Mouse (Mus musculus): ENCODE results near the gene Cyld. TPM values are rescaled to one million over a fixed set of nuclear protein-coding genes. Genes with fewer than 3 reads are reported as not detected.

Cyld gene
- polyA plus RNA-seq, 1 experiment from 2014 or later: 19.2 TPM

DNA sequence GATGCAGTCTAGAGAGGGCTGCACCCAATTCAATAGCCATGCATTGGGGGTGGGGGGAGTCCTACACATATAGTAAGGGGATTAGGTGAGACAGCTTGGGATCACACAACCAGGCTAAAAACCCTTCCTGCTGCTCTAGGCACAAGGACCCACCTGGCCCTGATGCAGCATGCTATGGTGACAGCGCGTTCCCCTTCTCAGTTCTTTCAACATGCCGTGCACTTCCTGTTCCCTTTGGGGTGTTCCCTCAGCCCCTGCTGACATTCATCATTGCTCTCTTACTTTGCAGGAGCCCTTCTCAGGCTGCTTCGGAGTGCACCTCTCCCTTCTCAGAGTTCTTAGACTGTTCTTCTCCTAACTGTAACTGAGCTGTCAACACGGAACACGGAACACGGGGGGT is 2.5 kb upstream of the Cyld start:
- no peaks in the 10 kb centered on the region for H3K9me3 ChIP-seq (ENCODE audit: control insufficient read depth, low read length)
- H3K4me1 ChIP-seq (replicated peaks; ENCODE audit: control insufficient read depth, insufficient read depth, low read length): peaks cover 12% of the 10 kb centered on the region; the same call in 1 of the 2 replicates
- H3K4me2 ChIP-seq (replicated peaks): no peak overlapping the region
- H3K4me3 ChIP-seq (replicated peaks; ENCODE audit: low read length): no peak overlapping the region
- WGBS: 76% methylated on average over 7 of the region's 7 CpGs
- H3K36me3 ChIP-seq (replicated peaks; ENCODE audit: control insufficient read depth, insufficient read depth): no peaks in the 10 kb centered on the region
- no peak for DNase-seq (ENCODE audit: low spot score)
- H3K27ac ChIP-seq: no peak overlapping the region
- H3K9ac ChIP-seq: no peak overlapping the region
- H3K27me3 ChIP-seq (ENCODE audit: control insufficient read depth, insufficient read depth, low read length): no peaks in the 10 kb centered on the region
- ATAC-seq (ENCODE audit: low FRiP score): no peak

DNA sequence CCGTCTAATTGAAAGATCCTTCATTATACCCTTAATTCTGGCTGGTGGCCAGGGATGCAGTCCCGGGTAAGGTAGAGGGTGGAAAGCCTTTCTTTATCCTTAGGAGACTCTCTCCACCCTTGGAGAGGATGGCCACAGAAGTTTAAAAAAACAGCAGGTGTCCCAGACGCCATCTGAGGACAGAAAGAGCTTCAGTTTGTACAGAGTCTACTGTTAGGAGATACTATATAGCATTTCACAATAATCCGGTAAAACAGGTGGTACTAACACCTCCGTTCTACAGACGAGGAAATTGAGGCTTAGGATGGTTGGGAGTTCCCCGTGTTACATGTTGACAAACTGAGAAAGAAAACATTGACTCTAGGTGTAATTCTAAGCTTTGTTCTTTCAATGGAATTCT is 600 bp upstream of the Cyld start:
- H3K27ac ChIP-seq: no peak overlapping the region
- DNase-seq (ENCODE audit: low spot score) (no peak), ATAC-seq (ENCODE audit: low FRiP score) (peak; percentile 14; the same call in 1 of the 2 replicates)
- peak overlapping the region; percentile 47 for H3K4me2 ChIP-seq (replicated peaks)
- H3K36me3 ChIP-seq (replicated peaks; ENCODE audit: control insufficient read depth, insufficient read depth): no peaks in the 10 kb centered on the region
- H3K4me1 ChIP-seq (replicated peaks; ENCODE audit: control insufficient read depth, insufficient read depth, low read length): peaks cover 19% of the 10 kb centered on the region
- H3K4me3 ChIP-seq (replicated peaks; ENCODE audit: low read length): peak overlapping the region; percentile 79
- 29% methylated on average over 7 of the region's 7 CpGs for WGBS
- H3K27me3 ChIP-seq (ENCODE audit: control insufficient read depth, insufficient read depth, low read length): no peaks in the 10 kb centered on the region
- H3K9ac ChIP-seq: 0 out of 2 replicates have a peak overlapping the region, but pooled peaks have one; percentile 3
- H3K9me3 ChIP-seq (ENCODE audit: control insufficient read depth, low read length): no peaks in the 10 kb centered on the region

DNA sequence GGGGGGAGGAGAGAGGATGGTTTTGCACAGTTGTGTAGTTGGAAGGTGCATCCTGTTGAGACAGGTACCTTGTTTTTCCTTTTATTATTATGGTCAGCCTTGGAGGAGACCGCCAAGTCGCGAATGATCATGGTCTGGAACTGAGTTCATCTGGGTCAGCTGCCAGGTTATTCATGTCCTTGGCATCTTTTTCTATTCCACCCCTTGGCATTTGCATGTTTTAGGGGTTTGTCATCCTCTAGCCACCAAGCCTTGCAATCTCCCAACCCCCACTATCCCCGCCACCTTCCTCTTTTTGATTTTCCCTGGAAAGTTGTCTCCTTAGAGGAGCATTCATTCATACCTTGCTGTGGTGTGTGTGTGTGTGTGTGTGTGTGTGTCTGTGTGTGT is 809 bp downstream of the Cyld start:
- DNase-seq (ENCODE audit: low spot score): no peak
- Histone ChIP-seq H3K9me3 (ENCODE audit: control insufficient read depth, low read length) (no peaks in the 10 kb centered on the region), H3K4me3 (replicated peaks; ENCODE audit: low read length) (peak overlapping the region; percentile 79), H3K9ac (peak overlapping the region; percentile 78), H3K4me2 (replicated peaks) (peak overlapping the region; percentile 59), H3K36me3 (replicated peaks; ENCODE audit: control insufficient read depth, insufficient read depth) (no peaks in the 10 kb centered on the region), H3K27ac (no peak overlapping the region), H3K4me1 (replicated peaks; ENCODE audit: control insufficient read depth, insufficient read depth, low read length) (peaks cover 19% of the 10 kb centered on the region), H3K27me3 (ENCODE audit: control insufficient read depth, insufficient read depth, low read length) (no peaks in the 10 kb centered on the region)
- WGBS: 17% methylated on average over 4 of the region's 4 CpGs
- ATAC-seq (ENCODE audit: low FRiP score): no peak

DNA sequence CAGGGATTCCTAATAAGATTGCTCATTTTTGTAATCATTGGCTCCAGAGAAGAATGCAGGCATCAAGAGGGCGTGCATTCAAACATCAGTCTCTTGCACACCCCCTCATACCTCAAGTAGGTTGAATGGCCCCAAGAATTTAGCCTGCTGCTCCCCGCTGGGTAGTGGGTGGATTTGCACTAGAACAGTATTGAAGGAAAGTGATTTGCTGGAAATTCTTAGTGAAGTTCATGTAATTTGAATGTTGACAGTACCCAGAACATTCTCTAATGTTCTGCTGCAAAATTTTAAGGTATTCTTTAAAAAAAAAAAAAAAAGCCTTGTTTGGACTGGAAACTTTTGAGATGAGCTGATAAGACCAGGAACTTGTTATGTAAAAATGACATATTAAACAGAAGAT is 1.2 kb downstream of the Cyld start:
- Histone ChIP-seq H3K36me3 (replicated peaks; ENCODE audit: control insufficient read depth, insufficient read depth) (no peaks in the 10 kb centered on the region), H3K9ac (peak overlapping the region; percentile 78), H3K4me1 (replicated peaks; ENCODE audit: control insufficient read depth, insufficient read depth, low read length) (peaks cover 19% of the 10 kb centered on the region), H3K27ac (no peak overlapping the region), H3K4me2 (replicated peaks) (peak overlapping the region; percentile 59), H3K4me3 (replicated peaks; ENCODE audit: low read length) (peak overlapping the region; percentile 79), H3K27me3 (ENCODE audit: control insufficient read depth, insufficient read depth, low read length) (no peaks in the 10 kb centered on the region), H3K9me3 (ENCODE audit: control insufficient read depth, low read length) (no peaks in the 10 kb centered on the region)
- 33% methylated on average over 2 of the region's 2 CpGs for WGBS
- no peak for DNase-seq (ENCODE audit: low spot score)
- ATAC-seq (ENCODE audit: low FRiP score): no peak

DNA sequence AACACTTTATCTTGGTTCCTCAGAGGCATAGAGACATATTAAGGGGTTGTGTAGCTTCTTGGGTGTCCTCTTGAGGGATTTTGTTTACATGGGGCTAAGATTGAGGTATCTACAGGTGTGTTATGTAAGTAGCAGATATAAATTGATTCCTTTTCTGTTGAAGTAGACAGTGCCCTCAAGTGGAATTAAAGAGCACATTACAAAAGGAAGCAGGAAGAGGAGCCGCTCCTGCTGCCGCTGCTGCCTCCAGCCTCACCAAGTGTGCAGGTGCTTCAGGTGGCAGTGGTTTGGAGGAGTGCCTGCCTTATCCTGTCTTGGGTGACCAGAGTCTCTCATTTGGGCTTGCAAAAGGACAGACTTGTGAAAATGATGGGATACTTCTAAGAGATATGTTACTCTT is 4.8 kb downstream of the Cyld start:
- Histone ChIP-seq H3K4me3 (replicated peaks; ENCODE audit: low read length) (no peak overlapping the region), H3K27me3 (ENCODE audit: control insufficient read depth, insufficient read depth, low read length) (no peaks in the 10 kb centered on the region), H3K36me3 (replicated peaks; ENCODE audit: control insufficient read depth, insufficient read depth) (no peaks in the 10 kb centered on the region), H3K9ac (no peak overlapping the region), H3K4me2 (replicated peaks) (no peak overlapping the region), H3K4me1 (replicated peaks; ENCODE audit: control insufficient read depth, insufficient read depth, low read length) (peaks cover 19% of the 10 kb centered on the region), H3K9me3 (ENCODE audit: control insufficient read depth, low read length) (no peaks in the 10 kb centered on the region), H3K27ac (no peak overlapping the region)
- 20% methylated on average over 2 of the region's 2 CpGs for WGBS
- ATAC-seq (ENCODE audit: low FRiP score) (no peak), DNase-seq (ENCODE audit: low spot score) (peak; percentile 36)

DNA sequence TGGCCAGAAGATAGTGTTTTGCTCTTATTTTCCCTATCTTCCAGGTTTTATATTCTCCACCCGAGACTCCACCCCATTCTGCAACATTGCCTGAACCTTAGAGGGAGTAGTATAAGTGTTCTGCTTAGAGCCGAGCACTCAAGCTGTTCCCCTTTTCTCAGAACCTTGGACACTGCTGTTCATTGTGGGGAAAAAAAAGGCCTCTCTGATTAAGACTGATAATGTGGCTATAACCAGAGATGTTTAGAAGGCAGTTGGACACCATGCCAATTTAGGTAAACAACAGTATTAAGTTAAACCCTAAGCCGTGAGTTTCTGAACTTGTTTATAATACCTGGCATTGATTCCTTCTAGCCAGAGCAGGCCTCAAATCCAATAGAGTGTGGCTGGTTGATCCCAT is 6.0 kb downstream of the Cyld start:
- 85% methylated on average over 3 of the region's 3 CpGs for WGBS

DNA sequence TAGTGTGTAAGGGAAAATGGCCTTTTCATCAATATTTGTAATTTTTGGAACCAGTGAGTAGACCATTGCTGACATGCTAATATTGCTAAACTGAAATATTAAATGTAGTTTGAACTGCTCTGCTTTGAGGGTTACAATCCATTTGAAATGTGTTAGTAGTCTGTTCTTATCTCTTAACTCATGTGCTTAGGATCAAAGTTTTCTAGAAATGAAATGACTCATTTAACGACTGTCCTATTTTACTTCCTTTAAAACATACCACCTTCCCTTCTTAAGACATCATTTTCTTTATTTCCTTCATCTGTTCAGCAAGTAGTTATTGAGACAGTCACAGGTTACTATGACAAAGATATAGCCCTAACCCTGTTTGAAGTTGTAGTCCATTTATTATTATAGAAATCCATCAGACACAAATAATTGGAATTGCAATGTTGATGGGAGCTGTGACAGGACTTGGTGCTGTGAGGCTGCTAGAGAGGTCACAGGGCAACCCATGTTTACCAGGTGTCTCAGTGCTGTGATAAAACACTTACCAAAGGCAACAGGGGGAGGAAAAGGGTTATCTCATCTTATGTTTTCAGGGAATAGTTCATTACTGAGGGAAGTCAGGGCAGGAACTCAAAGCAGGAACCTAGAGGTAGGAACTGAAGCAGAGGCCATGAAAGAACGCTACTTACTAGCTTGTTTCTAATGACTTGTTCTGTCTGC is 26.6 kb downstream of the Cyld start:
- 96% methylated on average over 2 of the region's 2 CpGs for WGBS
- H3K27me3 ChIP-seq (ENCODE audit: control insufficient read depth, insufficient read depth, low read length): no peaks in the 10 kb centered on the region
- H3K9ac ChIP-seq: no peak overlapping the region
- H3K4me3 ChIP-seq (replicated peaks; ENCODE audit: low read length): no peak overlapping the region
- no peak overlapping the region for H3K27ac ChIP-seq
- peaks cover 39% of the 10 kb centered on the region for H3K36me3 ChIP-seq (replicated peaks; ENCODE audit: control insufficient read depth, insufficient read depth)
- DNase-seq (ENCODE audit: low spot score) (no peak), ATAC-seq (ENCODE audit: low FRiP score) (no peak)
- H3K4me1 ChIP-seq (replicated peaks; ENCODE audit: control insufficient read depth, insufficient read depth, low read length): no peaks in the 10 kb centered on the region
- no peaks in the 10 kb centered on the region for H3K9me3 ChIP-seq (ENCODE audit: control insufficient read depth, low read length)
- no peak overlapping the region for H3K4me2 ChIP-seq (replicated peaks)

More for the DNA sequence above, 6.0 kb downstream of the Cyld start:
- no peak overlapping the region for H3K4me2 ChIP-seq (replicated peaks)
- no peaks in the 10 kb centered on the region; the same call in 1 of the 2 replicates for H3K36me3 ChIP-seq (replicated peaks; ENCODE audit: control insufficient read depth, insufficient read depth)
- peaks cover 16% of the 10 kb centered on the region for H3K4me1 ChIP-seq (replicated peaks; ENCODE audit: control insufficient read depth, insufficient read depth, low read length)
- H3K27ac ChIP-seq: no peak overlapping the region
- H3K9ac ChIP-seq: no peak overlapping the region
- no peaks in the 10 kb centered on the region for H3K27me3 ChIP-seq (ENCODE audit: control insufficient read depth, insufficient read depth, low read length)
- H3K4me3 ChIP-seq (replicated peaks; ENCODE audit: low read length): no peak overlapping the region
- DNase-seq (ENCODE audit: low spot score): no peak
- no peaks in the 10 kb centered on the region for H3K9me3 ChIP-seq (ENCODE audit: control insufficient read depth, low read length)
- no peak for ATAC-seq (ENCODE audit: low FRiP score)

DNA sequence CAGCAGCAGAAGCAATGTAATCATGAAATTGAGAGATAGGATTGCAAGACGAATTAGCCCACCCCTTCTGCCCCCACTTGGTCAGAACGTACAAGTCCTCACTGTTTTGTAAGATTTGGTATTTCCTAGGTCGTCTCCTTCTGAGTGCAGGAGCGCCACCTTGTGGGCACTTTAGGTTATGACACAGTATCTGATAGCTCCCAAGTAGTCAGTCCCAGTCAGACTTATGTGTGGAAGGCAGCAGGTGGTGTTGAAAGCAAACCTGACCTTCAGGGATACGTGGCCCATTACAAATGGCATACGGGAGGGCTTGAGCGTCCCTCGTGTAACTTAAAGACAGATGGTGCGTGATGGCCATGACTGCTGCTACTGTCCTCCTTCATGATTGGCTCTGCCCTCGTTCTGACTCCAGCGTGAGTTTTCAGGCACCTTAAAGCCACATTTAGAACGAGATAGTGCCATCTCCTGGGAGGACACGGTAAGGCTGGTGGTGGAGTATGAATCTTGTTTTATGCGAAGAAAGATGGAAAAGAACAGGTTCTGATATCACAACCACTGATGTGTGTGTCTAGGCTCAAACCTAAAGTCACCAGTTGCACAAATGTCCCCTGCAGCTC is 58.5 kb downstream of the Cyld start:
- peak; percentile 76 for ATAC-seq (ENCODE audit: low FRiP score)
- WGBS: 2% methylated on average over 14 of the region's 14 CpGs
- Histone ChIP-seq H3K4me1 (replicated peaks; ENCODE audit: control insufficient read depth, insufficient read depth, low read length) (no peaks in the 10 kb centered on the region), H3K27ac (no peak overlapping the region), H3K27me3 (ENCODE audit: control insufficient read depth, insufficient read depth, low read length) (no peaks in the 10 kb centered on the region), H3K4me3 (replicated peaks; ENCODE audit: low read length) (no peak overlapping the region), H3K4me2 (replicated peaks) (no peak overlapping the region; the same call in 1 of the 2 replicates), H3K36me3 (replicated peaks; ENCODE audit: control insufficient read depth, insufficient read depth) (no peaks in the 10 kb centered on the region), H3K9ac (no peak overlapping the region), H3K9me3 (ENCODE audit: control insufficient read depth, low read length) (no peaks in the 10 kb centered on the region)
- DNase-seq (ENCODE audit: low spot score): peak; percentile 93

DNA sequence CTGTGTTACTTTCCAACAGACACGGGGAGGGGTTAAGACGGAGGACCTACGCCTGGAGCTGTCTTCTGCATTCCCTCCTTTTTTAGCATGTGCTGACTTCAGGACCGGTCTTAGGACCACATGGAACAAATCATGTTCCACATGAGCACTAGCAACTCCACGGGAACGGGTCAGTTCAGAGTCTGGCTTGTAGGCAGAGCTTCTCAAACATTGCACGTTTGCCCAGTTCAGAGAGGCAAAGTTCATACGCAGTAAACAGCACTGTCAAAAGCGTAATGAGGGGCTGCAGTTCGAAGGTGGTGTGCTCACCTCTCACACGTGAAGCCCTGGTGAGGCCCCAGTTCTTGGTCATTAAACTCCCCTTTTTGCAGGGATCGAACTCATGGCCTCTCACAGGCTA is 65.2 kb downstream of the Cyld start:
- Histone ChIP-seq H3K36me3 (replicated peaks; ENCODE audit: control insufficient read depth, insufficient read depth) (no peaks in the 10 kb centered on the region), H3K27me3 (ENCODE audit: control insufficient read depth, insufficient read depth, low read length) (no peaks in the 10 kb centered on the region), H3K4me3 (replicated peaks; ENCODE audit: low read length) (no peak overlapping the region), H3K27ac (no peak overlapping the region), H3K4me2 (replicated peaks) (no peak overlapping the region), H3K9me3 (ENCODE audit: control insufficient read depth, low read length) (no peaks in the 10 kb centered on the region), H3K9ac (no peak overlapping the region), H3K4me1 (replicated peaks; ENCODE audit: control insufficient read depth, insufficient read depth, low read length) (no peaks in the 10 kb centered on the region)
- DNase-seq (ENCODE audit: low spot score) (no peak), ATAC-seq (ENCODE audit: low FRiP score) (no peak)
- WGBS: 90% methylated on average over 12 of the region's 12 CpGs

Measured in hindbrain, embryonic 14.5 days (tissue).